ENCODE assay signal across 20 mouse cellular contexts in genomic region chr14:35356480-35357085, GRCm38 (mm10).
DNase-seq lines count a peak whose midpoint lies in the region; ATAC-seq lines count a peak whose summit lies in the region.
"Had no signal": no experiment of that assay in that cellular context is flagged by ENCODE, and none has a peak within 500 bp of the region (broad histone marks: within the 10 kb centered on the region; RNA-seq: fewer than 3 reads in every experiment).

No protein-coding gene starts in this region.

- ATAC-seq in hindbrain, embryonic 13.5 days (ENCODE audit: low FRiP score), result peak; percentile 65; the same call in 1 of the 2 replicates
- no peak for ATAC-seq in hindbrain, embryonic 11.5 days (ENCODE audit: low FRiP score)
- peak; percentile 51; the same call in 1 of the 2 replicates for ATAC-seq in hindbrain, embryonic 15.5 days (ENCODE audit: low FRiP score, low read depth)
- no peak for ATAC-seq in hindbrain, embryonic 16.5 days
- ATAC-seq in neural tube, embryonic 13.5 days (ENCODE audit: low read depth), result peak; percentile 61
- peak; percentile 58 for ATAC-seq in neural tube, embryonic 15.5 days (ENCODE audit: low FRiP score)
- ATAC-seq: forebrain, embryonic 13.5 days; forebrain, embryonic 15.5 days had no signal

- no peaks in the 10 kb centered on the region for H3K9me3 ChIP-seq in hindbrain, embryonic 13.5 days
- no peaks in the 10 kb centered on the region for H3K9me3 ChIP-seq in hindbrain, embryonic 11.5 days (ENCODE audit: control insufficient read depth, low read length)
- H3K9me3 ChIP-seq in hindbrain, embryonic 15.5 days, result no peaks in the 10 kb centered on the region
- H3K9me3 ChIP-seq in hindbrain, embryonic 16.5 days (ENCODE audit: control insufficient read depth, low read length), result no peaks in the 10 kb centered on the region
- H3K9me3 ChIP-seq in neural tube, embryonic 13.5 days, result no peaks in the 10 kb centered on the region
- no peaks in the 10 kb centered on the region for H3K9me3 ChIP-seq in neural tube, embryonic 15.5 days (replicated peaks)
- H3K9me3 ChIP-seq: embryonic facial prominence, embryonic 10.5 days; embryonic facial prominence, embryonic 12.5 days; forebrain, embryonic 13.5 days; forebrain, embryonic 15.5 days had no signal

- no peak for DNase-seq in hindbrain, embryonic 11.5 days (ENCODE audit: low spot score)
- DNase-seq in neural tube, embryonic 10.5 days (ENCODE audit: extremely low spot score, low spot score), result no peak
- DNase-seq in cerebellum, adult 11-12 months, result no peak
- DNase-seq: adrenal gland, adult 2 months; adrenal gland, postnatal 10 days; adrenal gland, postnatal 25 days; cerebellum, adult 11 months; cerebellum, adult 2 months; cerebellum, adult 9-10 months; cerebellum, postnatal 10 days; cerebellum, postnatal 25 days had no signal

- no peaks in the 10 kb centered on the region for H3K27me3 ChIP-seq in hindbrain, embryonic 13.5 days
- H3K27me3 ChIP-seq in hindbrain, embryonic 11.5 days (ENCODE audit: control insufficient read depth, insufficient read depth, low read length), result no peaks in the 10 kb centered on the region
- no peaks in the 10 kb centered on the region for H3K27me3 ChIP-seq in hindbrain, embryonic 15.5 days
- no peaks in the 10 kb centered on the region for H3K27me3 ChIP-seq in hindbrain, embryonic 16.5 days (replicated peaks; ENCODE audit: control insufficient read depth, insufficient read depth, low read length)
- H3K27me3 ChIP-seq in neural tube, embryonic 13.5 days, result no peaks in the 10 kb centered on the region
- H3K27me3 ChIP-seq in neural tube, embryonic 15.5 days (replicated peaks), result no peaks in the 10 kb centered on the region
- H3K27me3 ChIP-seq: embryonic facial prominence, embryonic 12.5 days; forebrain, embryonic 13.5 days; forebrain, embryonic 15.5 days had no signal

- whole genome bisulfite sequencing in hindbrain, embryonic 13.5 days, result 73% methylated on average over 6 of the region's 6 CpGs
- 81% methylated on average over 6 of the region's 6 CpGs for WGBS in hindbrain, embryonic 11.5 days
- 63% methylated on average over 6 of the region's 6 CpGs for WGBS in hindbrain, embryonic 15.5 days
- WGBS in hindbrain, embryonic 16.5 days, result 61% methylated on average over 6 of the region's 6 CpGs
- 67% methylated on average over 6 of the region's 6 CpGs for WGBS in neural tube, embryonic 13.5 days
- WGBS in neural tube, embryonic 15.5 days, result 49% methylated on average over 6 of the region's 6 CpGs

- no peak overlapping the region for H3K9ac ChIP-seq in hindbrain, embryonic 13.5 days
- no peak overlapping the region for H3K9ac ChIP-seq in hindbrain, embryonic 11.5 days (ENCODE audit: low read depth, low read length)
- H3K9ac ChIP-seq in hindbrain, embryonic 15.5 days, result no peak overlapping the region
- H3K9ac ChIP-seq in hindbrain, embryonic 16.5 days (ENCODE audit: low read depth, low read length), result no peak overlapping the region
- H3K9ac ChIP-seq in neural tube, embryonic 13.5 days, result no peak overlapping the region
- no peak overlapping the region for H3K9ac ChIP-seq in neural tube, embryonic 15.5 days (replicated peaks)
- H3K9ac ChIP-seq: embryonic facial prominence, embryonic 12.5 days; forebrain, embryonic 13.5 days; forebrain, embryonic 15.5 days had no signal

- no peaks in the 10 kb centered on the region for H3K36me3 ChIP-seq in hindbrain, embryonic 13.5 days
- no peaks in the 10 kb centered on the region for H3K36me3 ChIP-seq in hindbrain, embryonic 11.5 days (ENCODE audit: control insufficient read depth, insufficient read depth, low read length)
- no peaks in the 10 kb centered on the region for H3K36me3 ChIP-seq in hindbrain, embryonic 15.5 days
- H3K36me3 ChIP-seq in hindbrain, embryonic 16.5 days (ENCODE audit: control insufficient read depth, insufficient read depth, low read length), result no peaks in the 10 kb centered on the region
- H3K36me3 ChIP-seq in neural tube, embryonic 13.5 days, result no peaks in the 10 kb centered on the region
- H3K36me3 ChIP-seq in neural tube, embryonic 15.5 days, result no peaks in the 10 kb centered on the region
- H3K36me3 ChIP-seq: embryonic facial prominence, embryonic 10.5 days; embryonic facial prominence, embryonic 12.5 days; forebrain, embryonic 15.5 days had no signal

- peaks cover 4% of the 10 kb centered on the region; the same call in 1 of the 2 replicates for H3K4me1 ChIP-seq in hindbrain, embryonic 13.5 days (replicated peaks)
- no peaks in the 10 kb centered on the region for H3K4me1 ChIP-seq in hindbrain, embryonic 11.5 days (replicated peaks; ENCODE audit: control insufficient read depth, insufficient read depth, low read length)
- H3K4me1 ChIP-seq in hindbrain, embryonic 15.5 days (replicated peaks), result peaks cover 7% of the 10 kb centered on the region; the same call in 1 of the 2 replicates
- H3K4me1 ChIP-seq in hindbrain, embryonic 16.5 days (ENCODE audit: control insufficient read depth, insufficient read depth, low read depth, low read length), result peaks cover 4% of the 10 kb centered on the region; the same call in 1 of the 2 replicates
- H3K4me1 ChIP-seq in neural tube, embryonic 13.5 days (replicated peaks), result 0 out of 2 replicates have a peak, but pooled peaks cover 8% of the 10 kb centered on the region
- peaks cover 18% of the 10 kb centered on the region for H3K4me1 ChIP-seq in neural tube, embryonic 15.5 days
- H3K4me1 ChIP-seq: embryonic facial prominence, embryonic 10.5 days; embryonic facial prominence, embryonic 12.5 days; forebrain, embryonic 13.5 days; forebrain, embryonic 15.5 days had no signal

- H3K4me2 ChIP-seq in hindbrain, embryonic 13.5 days, result no peak overlapping the region
- no peak overlapping the region for H3K4me2 ChIP-seq in hindbrain, embryonic 11.5 days (replicated peaks; ENCODE audit: low read depth, low read length)
- no peak overlapping the region for H3K4me2 ChIP-seq in hindbrain, embryonic 15.5 days
- H3K4me2 ChIP-seq in hindbrain, embryonic 16.5 days (ENCODE audit: low read length), result no peak overlapping the region
- no peak overlapping the region for H3K4me2 ChIP-seq in neural tube, embryonic 13.5 days
- H3K4me2 ChIP-seq in neural tube, embryonic 15.5 days, result no peak overlapping the region
- H3K4me2 ChIP-seq: embryonic facial prominence, embryonic 12.5 days; forebrain, embryonic 13.5 days; forebrain, embryonic 15.5 days had no signal

- no peak overlapping the region for H3K27ac ChIP-seq in hindbrain, embryonic 13.5 days
- H3K27ac ChIP-seq in hindbrain, embryonic 11.5 days (ENCODE audit: low read depth, low read length), result no peak overlapping the region
- H3K27ac ChIP-seq in hindbrain, embryonic 15.5 days (replicated peaks), result no peak overlapping the region
- H3K27ac ChIP-seq in hindbrain, embryonic 16.5 days (ENCODE audit: low read depth, low read length), result no peak overlapping the region
- no peak overlapping the region for H3K27ac ChIP-seq in neural tube, embryonic 13.5 days (replicated peaks)
- no peak overlapping the region; the same call in 1 of the 2 replicates for H3K27ac ChIP-seq in neural tube, embryonic 15.5 days (replicated peaks)
- H3K27ac ChIP-seq: embryonic facial prominence, embryonic 10.5 days; embryonic facial prominence, embryonic 12.5 days; forebrain, embryonic 13.5 days; forebrain, embryonic 15.5 days had no signal

- H3K4me3 ChIP-seq in hindbrain, embryonic 13.5 days, result no peak overlapping the region
- H3K4me3 ChIP-seq in hindbrain, embryonic 11.5 days (ENCODE audit: low read depth, low read length), result no peak overlapping the region
- no peak overlapping the region for H3K4me3 ChIP-seq in hindbrain, embryonic 15.5 days
- H3K4me3 ChIP-seq in hindbrain, embryonic 16.5 days (ENCODE audit: low read length), result no peak overlapping the region
- no peak overlapping the region for H3K4me3 ChIP-seq in neural tube, embryonic 13.5 days
- no peak overlapping the region for H3K4me3 ChIP-seq in neural tube, embryonic 15.5 days (replicated peaks)
- H3K4me3 ChIP-seq: embryonic facial prominence, embryonic 10.5 days; embryonic facial prominence, embryonic 12.5 days; forebrain, embryonic 13.5 days; forebrain, embryonic 15.5 days had no signal

Comparison
In these comparisons a context has a peak if more than half of its experiments do, and no peak if none do; other contexts are left out.
1. ATAC-seq: peak in hindbrain, embryonic 13.5 days (single experiment), hindbrain, embryonic 15.5 days (single experiment), neural tube, embryonic 13.5 days (single experiment) and neural tube, embryonic 15.5 days (single experiment); none in hindbrain, embryonic 11.5 days (single experiment) and hindbrain, embryonic 16.5 days (single experiment).